Comparison of ENCODE assay signal across 29 mouse cellular contexts in the genomic region with DNA sequence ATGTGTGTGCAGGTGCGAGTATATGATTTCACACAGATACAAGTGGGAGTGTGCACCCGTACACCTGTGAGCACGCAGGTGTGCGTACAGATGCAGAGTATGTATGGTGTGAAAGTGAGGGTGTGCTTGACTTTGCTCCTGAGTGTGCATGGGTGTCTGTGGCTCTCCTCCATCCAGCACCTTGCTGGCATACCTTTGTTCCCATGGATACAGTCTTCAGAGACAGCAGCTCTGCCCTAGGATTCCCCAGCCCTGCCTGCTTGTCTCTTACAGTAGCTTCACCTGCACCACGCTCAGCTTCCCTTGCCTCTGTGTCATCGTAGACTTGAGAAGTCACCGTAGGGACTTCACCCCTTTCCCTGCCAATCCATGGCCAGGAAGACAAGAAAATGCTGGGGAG. TPM values are rescaled to one million over a fixed set of nuclear protein-coding genes. Genes with fewer than 3 reads are reported as not detected.
A peak's percentile ranks its signal among the peaks of the same experiment; 100 is the strongest.
DNase-seq lines count a peak whose midpoint lies in the region; ATAC-seq lines count a peak whose summit lies in the region.
"Had no signal": no experiment of that assay in that cellular context is flagged by ENCODE, and none has a peak within 500 bp of the region (broad histone marks: within the 10 kb centered on the region; RNA-seq: fewer than 3 reads in every experiment).

No protein-coding gene starts in this region.

- peak; percentile 30; the same call in 1 of the 2 replicates for ATAC-seq in hindbrain, embryonic 15.5 days (ENCODE audit: low FRiP score, low read depth)
- no peak for ATAC-seq in hindbrain, embryonic 12.5 days (ENCODE audit: low FRiP score)
- ATAC-seq in megakaryocyte, adult 5-6 weeks (ENCODE audit: poor library complexity, severe bottlenecking), result no peak
- ATAC-seq: CD4-positive, CD25-positive, alpha-beta regulatory T cell, adult 4 months; forebrain, embryonic 15.5 days; inflammation-experienced regulatory T-cells, adult 6 months; intestine, embryonic 16.5 days had no signal

- H3K27ac ChIP-seq in hindbrain, embryonic 15.5 days (replicated peaks), result no peak overlapping the region
- no peak overlapping the region for H3K27ac ChIP-seq in hindbrain, embryonic 12.5 days
- H3K27ac ChIP-seq: embryonic facial prominence, embryonic 10.5 days; embryonic facial prominence, embryonic 13.5 days; forebrain, embryonic 12.5 days; forebrain, embryonic 15.5 days; gastrocnemius, adult 2 months; heart, embryonic 13.5 days; hindbrain, embryonic 13.5 days had no signal

- H3K9me3 ChIP-seq in hindbrain, embryonic 15.5 days, result no peaks in the 10 kb centered on the region
- H3K9me3 ChIP-seq in hindbrain, embryonic 12.5 days (replicated peaks), result no peaks in the 10 kb centered on the region
- no peaks in the 10 kb centered on the region for H3K9me3 ChIP-seq in megakaryocyte, embryonic 14.5 days
- H3K9me3 ChIP-seq: embryonic facial prominence, embryonic 10.5 days; embryonic facial prominence, embryonic 13.5 days; forebrain, embryonic 12.5 days; forebrain, embryonic 15.5 days; heart, embryonic 13.5 days; hindbrain, embryonic 13.5 days had no signal

- no peak overlapping the region for H3K4me3 ChIP-seq in hindbrain, embryonic 15.5 days
- no peak overlapping the region for H3K4me3 ChIP-seq in hindbrain, embryonic 12.5 days
- peak overlapping the region; percentile 47 for H3K4me3 ChIP-seq in megakaryocyte, embryonic 14.5 days (replicated peaks)
- H3K4me3 ChIP-seq: embryonic facial prominence, embryonic 10.5 days; embryonic facial prominence, embryonic 13.5 days; erythroblast, embryonic 14.5 days; forebrain, embryonic 12.5 days; forebrain, embryonic 15.5 days; gastrocnemius, adult 2 months; heart, embryonic 13.5 days; hindbrain, embryonic 13.5 days had no signal

- no peaks in the 10 kb centered on the region for H3K36me3 ChIP-seq in hindbrain, embryonic 15.5 days
- no peaks in the 10 kb centered on the region for H3K36me3 ChIP-seq in hindbrain, embryonic 12.5 days
- no peaks in the 10 kb centered on the region for H3K36me3 ChIP-seq in megakaryocyte, embryonic 14.5 days (replicated peaks; ENCODE audit: low read length)
- H3K36me3 ChIP-seq: embryonic facial prominence, embryonic 10.5 days; forebrain, embryonic 12.5 days; forebrain, embryonic 15.5 days; heart, embryonic 13.5 days; hindbrain, embryonic 13.5 days had no signal

- no peaks in the 10 kb centered on the region for H3K27me3 ChIP-seq in hindbrain, embryonic 15.5 days
- H3K27me3 ChIP-seq in hindbrain, embryonic 12.5 days, result no peaks in the 10 kb centered on the region
- H3K27me3 ChIP-seq in megakaryocyte, embryonic 14.5 days (replicated peaks), result no peaks in the 10 kb centered on the region
- H3K27me3 ChIP-seq: forebrain, embryonic 12.5 days; forebrain, embryonic 15.5 days; hindbrain, embryonic 13.5 days had no signal

- peak; percentile 25 for DNase-seq in brain, adult 2 months (ENCODE audit: low read depth, low spot score)
- DNase-seq in natural killer cell, adult 2 months (ENCODE audit: low spot score in 2 of 2), result no peak
- DNase-seq: adrenal gland, adult 2 months; adrenal gland, postnatal 14 days; cerebellum, adult 11-12 months; cerebellum, adult 8-10 months; cerebellum, postnatal 10 days; cerebellum, postnatal 36 days; embryo, embryonic 11 days; gastrocnemius, adult 2 months; gastrocnemius, postnatal 14 days; heart, adult 18-20 months; heart, postnatal 14 days; heart, postnatal 4 days had no signal

- WGBS in hindbrain, embryonic 15.5 days, result 93% methylated on average over 7 of the region's 7 CpGs
- WGBS in hindbrain, embryonic 12.5 days, result 94% methylated on average over 7 of the region's 7 CpGs

- no peak overlapping the region for H3K4me2 ChIP-seq in hindbrain, embryonic 15.5 days
- H3K4me2 ChIP-seq in hindbrain, embryonic 12.5 days (replicated peaks), result no peak overlapping the region
- H3K4me2 ChIP-seq: embryonic facial prominence, embryonic 13.5 days; forebrain, embryonic 12.5 days; forebrain, embryonic 15.5 days; heart, embryonic 13.5 days; hindbrain, embryonic 13.5 days had no signal

- H3K9ac ChIP-seq in hindbrain, embryonic 15.5 days, result no peak overlapping the region
- H3K9ac ChIP-seq in hindbrain, embryonic 12.5 days, result no peak overlapping the region
- H3K9ac ChIP-seq: embryonic facial prominence, embryonic 13.5 days; forebrain, embryonic 12.5 days; forebrain, embryonic 15.5 days; heart, embryonic 13.5 days; hindbrain, embryonic 13.5 days had no signal

- no peaks in the 10 kb centered on the region for H3K4me1 ChIP-seq in hindbrain, embryonic 15.5 days (replicated peaks)
- no peaks in the 10 kb centered on the region for H3K4me1 ChIP-seq in hindbrain, embryonic 12.5 days
- H3K4me1 ChIP-seq in megakaryocyte, embryonic 14.5 days, result no peaks in the 10 kb centered on the region
- H3K4me1 ChIP-seq: embryonic facial prominence, embryonic 10.5 days; embryonic facial prominence, embryonic 13.5 days; forebrain, embryonic 15.5 days; heart, embryonic 13.5 days; hindbrain, embryonic 13.5 days had no signal

RNA-seq across cellular contexts. Expression of a gene that starts 51.2 kb away (rescaled TPM):
- 4.2 and 6.4 TPM in 2 replicates for polyA plus RNA-seq in hindbrain, embryonic 15.5 days (2015; fragmentation: Nextera tagmentation; extraction: Ambion mirVana)
- polyA plus RNA-seq in hindbrain, embryonic 12.5 days (2016; fragmentation: Nextera tagmentation; extraction: Ambion mirVana), result 59.2 and 70.5 TPM in 2 replicates
- polyA plus RNA-seq in megakaryocyte, embryonic 14.5 days (2012; ENCODE audit: insufficient read depth, low replicate concordance), result not detected in 2 replicates
- total RNA-seq in megakaryocyte, adult 5-6 weeks (2015), result 0.23 TPM in 1 of 2 replicates, not detected in the other
- not detected in 2 replicates for total RNA-seq in megakaryocyte, adult 5-6 weeks (2017)
- total RNA-seq: MEL had no signal
- polyA plus RNA-seq: CD4-positive, CD25-positive, alpha-beta regulatory T cell, adult 4 months had no signal
